Mouse (Mus musculus) ES-E14 (cell line): ENCODE data around the gene Guca2b.

Experiments
- HCFC1 ChIP-seq: IDR thresholded peaks from 2 replicates; pipeline ENCODE4 v1.6.1; 2012; ENCODE audit warnings: low read length, inconsistent platforms, borderline replicate concordance; ENCODE audit not compliant: insufficient read depth
- MAFK ChIP-seq: IDR thresholded peaks from 2 replicates; pipeline ENCODE4 v1.6.1; 2014; ENCODE audit warnings: mild to moderate bottlenecking, low read depth, low read length, inconsistent platforms; ENCODE audit not compliant: insufficient read depth
- ZC3H11A ChIP-seq: IDR thresholded peaks from 2 replicates; pipeline ENCODE4 v1.6.1; 2012; ENCODE audit warnings: low read depth, mild to moderate bottlenecking, inconsistent platforms, low read length, borderline replicate concordance

- TF ChIP-seq HCFC1 (no peak), MAFK (no peak), ZC3H11A (no peak)
Measured at GRCm38 (mm10) chr4:119632721-119633120, 26.0 kb downstream of the Guca2b start.
